Mouse (Mus musculus): Measurements from ENCODE around the gene Prkag3.

Gene Prkag3

DNA sequence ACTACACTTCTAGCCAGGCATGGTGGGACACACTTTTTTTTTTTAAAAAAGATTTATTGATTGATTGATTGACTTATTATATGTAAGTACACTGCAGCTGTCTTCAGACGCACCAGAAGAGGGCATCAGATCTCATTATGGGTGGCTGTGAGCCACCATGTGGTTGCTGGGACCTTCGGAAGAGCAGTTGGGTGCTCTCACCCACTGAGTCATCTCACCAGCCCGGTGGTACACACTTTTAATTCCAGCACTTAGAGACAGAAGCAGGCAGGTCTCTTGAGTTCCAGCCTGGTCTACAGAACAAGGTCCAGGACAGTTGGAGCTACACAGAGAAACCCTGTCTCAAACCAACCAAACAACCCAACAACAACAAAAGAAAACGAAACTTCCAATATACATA is 37.0 kb downstream of the Prkag3 start:
- no peak for DNase-seq

DNA sequence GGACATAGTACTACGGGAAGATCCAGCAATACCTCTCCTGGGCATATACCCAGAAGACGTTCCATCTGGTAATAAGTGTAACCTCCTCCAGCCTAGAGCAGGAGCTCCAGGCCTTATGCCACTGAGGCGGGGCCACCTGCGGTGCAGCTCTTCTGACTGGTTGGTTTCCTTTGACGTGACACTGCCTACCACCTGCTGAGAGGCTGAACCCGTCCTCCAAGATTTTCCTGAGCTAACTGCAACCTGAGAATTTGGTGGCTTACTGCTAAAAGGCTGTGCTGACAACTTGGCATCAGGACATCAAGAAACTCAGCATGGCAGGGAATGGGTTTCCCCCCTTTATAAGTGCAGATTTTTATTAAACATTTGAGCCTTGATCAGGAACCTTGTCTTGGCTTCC is 39.5 kb downstream of the Prkag3 start:
- no peak for DNase-seq

DNA sequence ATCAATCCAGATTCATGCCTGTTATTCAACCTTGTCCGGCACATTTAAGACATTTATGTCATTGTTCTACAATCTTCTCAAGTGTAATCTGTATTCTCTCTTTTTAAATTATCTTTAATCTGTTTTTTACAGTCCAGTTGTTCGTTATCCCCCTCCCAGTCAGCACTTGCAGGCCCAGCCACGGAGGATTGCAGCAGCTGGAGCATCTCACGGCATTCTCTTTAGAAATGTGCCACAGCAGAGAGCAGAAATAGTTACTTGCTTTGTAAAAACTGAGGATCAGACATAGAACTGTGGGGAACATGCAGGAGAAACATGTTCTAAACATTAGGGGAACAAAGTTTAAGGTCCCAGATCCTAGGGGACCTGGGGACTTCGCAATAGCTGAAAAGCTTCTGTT is 44.0 kb downstream of the Prkag3 start:
- no peak for DNase-seq

DNA sequence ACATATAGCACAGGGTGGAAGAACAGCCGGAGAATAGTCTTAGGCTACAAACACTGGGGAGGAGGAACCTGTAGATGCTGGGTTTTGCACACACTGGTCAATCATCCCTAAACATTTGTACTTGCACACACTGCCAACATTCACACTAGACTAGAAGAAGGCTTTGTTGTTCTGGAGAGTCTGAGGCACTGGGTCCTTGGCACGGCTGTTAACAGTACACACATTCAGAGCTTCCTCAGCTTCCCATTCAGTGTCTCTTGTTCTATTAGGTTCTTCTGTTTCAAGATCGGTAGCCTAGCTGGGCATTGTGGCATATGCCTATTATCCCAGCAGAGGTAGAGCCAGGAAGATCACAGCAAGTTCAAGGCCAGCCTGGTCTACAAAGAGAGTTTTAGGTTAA is 44.9 kb downstream of the Prkag3 start:
- no peak for DNase-seq

DNA sequence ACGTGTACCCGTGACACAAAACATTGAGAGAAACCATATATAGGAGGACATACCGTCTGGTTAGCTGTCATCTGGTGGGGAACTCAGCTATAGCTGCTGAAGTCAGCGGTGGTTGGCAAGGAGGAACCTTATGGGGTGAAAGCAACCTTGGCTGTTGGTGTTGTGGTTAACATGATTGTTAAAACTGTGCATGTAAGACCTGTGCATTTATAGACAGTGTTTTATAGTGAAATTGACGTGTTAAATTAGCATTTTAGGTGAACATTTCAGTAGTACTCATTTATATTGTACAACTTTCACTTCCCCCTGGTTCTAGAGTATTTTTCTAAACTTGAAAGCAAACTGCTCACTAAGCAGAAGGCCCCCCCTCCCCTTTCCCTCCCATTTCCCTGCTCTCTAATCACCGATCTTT is 46.9 kb downstream of the Prkag3 start:
- DNase-seq = no peak

DNA sequence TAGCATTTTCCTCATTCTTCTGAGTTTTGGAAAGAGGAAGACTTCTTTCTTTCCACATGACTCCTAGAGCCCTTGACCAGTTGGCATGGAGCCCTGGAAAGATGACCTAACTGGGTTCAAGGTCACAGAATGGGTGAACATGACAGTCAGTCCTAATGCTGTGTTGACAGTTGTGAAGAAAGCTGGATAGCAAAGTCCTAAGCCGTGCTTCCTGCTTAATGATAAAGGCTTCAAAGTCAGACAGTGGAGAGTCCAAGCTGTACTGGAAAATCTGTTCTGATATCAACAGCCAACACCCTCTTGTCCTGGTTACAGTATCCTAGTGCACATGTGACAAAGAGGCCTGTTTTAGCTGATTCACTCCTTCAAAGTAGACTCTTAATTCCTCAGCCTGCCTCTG is 50.2 kb downstream of the Prkag3 start:
- no peak for DNase-seq

DNA sequence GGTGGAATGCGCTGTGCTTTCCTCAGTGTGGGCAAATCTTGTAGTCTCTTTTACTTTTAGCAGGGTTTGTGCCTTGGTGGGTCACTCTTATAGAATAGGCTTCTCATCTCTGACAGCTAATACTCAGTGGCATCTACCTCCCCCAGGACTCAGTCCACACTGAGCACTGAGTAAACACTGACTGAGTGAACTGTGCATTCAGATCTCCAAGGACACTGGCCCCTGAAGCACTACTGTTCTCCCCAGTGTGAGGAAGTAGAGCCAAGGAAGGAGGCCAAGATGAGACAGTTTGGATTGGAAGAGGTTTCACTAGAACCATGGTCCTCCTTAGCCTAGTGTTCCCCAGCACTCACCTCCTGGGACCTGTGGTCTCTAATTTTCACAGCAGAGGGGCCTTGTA is 50.7 kb downstream of the Prkag3 start:
- DNase-seq = no peak

DNA sequence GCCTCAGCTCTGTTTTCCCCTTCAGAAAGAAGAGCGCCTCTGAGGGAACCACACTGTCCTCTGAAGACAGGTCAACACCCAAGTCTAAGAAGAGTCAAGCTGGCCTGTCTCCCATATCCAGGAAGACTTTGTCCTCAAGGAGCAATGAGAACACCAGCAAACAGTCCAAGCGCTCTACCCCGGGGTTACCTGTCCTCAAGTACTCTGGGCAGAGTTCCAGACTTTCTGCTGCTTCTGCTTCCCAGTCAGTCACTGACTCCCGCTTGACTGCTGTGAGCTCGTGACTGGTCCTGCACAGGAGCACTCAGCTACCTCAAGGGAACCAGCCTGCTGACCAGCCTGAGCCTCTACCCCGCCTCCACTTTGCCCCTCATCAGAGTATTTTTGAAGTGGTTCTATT is 51.6 kb downstream of the Prkag3 start:
- DNase-seq = no peak

DNA sequence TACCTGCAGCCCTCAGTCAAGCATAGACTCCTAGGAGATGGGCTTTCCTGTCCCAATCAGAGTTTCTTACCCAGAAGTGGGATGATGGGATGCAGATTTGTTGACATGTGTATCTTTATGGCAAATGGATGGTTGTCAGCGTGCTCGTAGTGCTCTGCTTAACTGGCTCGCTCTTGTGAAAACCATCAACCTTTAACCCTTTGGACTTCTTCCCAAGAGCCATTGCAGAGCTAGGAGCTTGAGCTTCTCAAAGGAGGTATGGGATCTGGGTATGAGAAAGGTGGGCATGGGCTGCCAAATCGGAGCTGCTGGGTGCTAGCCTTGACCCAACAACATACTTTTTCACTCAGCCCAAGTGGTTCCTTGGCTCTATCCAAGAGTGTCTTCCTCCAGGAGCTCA is 53.2 kb downstream of the Prkag3 start:
- no peak for DNase-seq

DNA sequence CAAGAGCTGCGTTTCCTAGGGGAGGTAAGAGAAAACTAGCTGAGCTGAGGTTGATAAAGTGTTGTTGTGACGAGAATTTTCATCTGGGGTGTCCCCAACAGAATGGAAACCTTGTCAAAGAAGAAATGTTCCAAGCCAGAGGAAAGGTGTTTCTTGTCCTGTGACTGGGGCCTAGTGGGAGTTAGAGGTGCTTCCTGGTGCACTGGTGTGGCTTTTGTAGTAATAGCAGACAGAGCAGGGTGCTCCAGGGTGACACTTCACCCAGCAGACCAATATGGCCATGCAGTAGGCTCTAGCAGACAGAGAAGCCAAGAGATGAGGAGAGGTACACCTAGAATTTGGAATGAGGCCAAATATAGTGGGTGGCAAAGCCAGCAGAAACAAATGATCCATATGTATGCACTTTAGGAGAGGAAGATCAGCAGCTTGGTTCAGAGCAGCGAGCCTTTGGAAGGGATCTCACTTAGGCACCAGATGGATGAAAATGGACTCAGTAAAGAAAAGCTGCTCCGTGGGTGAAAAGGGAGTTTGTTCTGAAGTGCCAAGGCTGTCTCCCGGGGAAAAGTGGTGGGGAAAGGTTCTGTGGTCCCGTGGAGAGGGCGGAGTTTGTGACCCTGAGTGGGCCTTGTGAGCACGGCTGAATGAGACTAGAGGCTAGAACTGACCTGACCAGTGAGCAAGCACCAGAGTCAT is 55.0 kb downstream of the Prkag3 start:
- no peak for DNase-seq

Data from cerebellum, adult 8-10 months (tissue).